Mouse (Mus musculus) heart, embryonic 11.5 days (tissue): ENCODE data around the gene Mreg. TPM values are rescaled to one million over a fixed set of nuclear protein-coding genes. Genes with fewer than 3 reads are reported as not detected.

Experiments used
- ATAC-seq: fragments of 200-750 bp; cut with Nextera tagmentation; replicated peaks from 2 replicates; pipeline ENCODE4 v1.8.0; 2017; ENCODE audit warnings: moderate library complexity; ENCODE audit not compliant: insufficient number of reproducible peaks, low FRiP score, low TSS enrichment
- H3K27ac ChIP-seq: fragments of 300-500 bp; sonication (generic); 2 replicates; pipeline ENCODE4 v1.5.1; 2014; ENCODE audit warnings: mild to moderate bottlenecking, low read depth, low read length
- H3K27me3 ChIP-seq: fragments of 300-500 bp; sonication (generic); 2 replicates; pipeline ENCODE4 v1.6.1; 2014; ENCODE audit warnings: mild to moderate bottlenecking, low read length, mixed read lengths; ENCODE audit not compliant: control insufficient read depth, insufficient read depth
- H3K36me3 ChIP-seq: fragments of 300-500 bp; sonication (generic); 2 replicates; pipeline ENCODE4 v1.6.1; 2014; ENCODE audit warnings: mild to moderate bottlenecking, low read length, moderate library complexity, mixed read lengths; ENCODE audit not compliant: control insufficient read depth, insufficient read depth
- H3K4me1 ChIP-seq: fragments of 300-500 bp; sonication (generic); 2 replicates; pipeline ENCODE4 v1.6.1; 2014; ENCODE audit warnings: low read length; ENCODE audit not compliant: control insufficient read depth, insufficient read depth
- H3K4me2 ChIP-seq: fragments of 300-500 bp; sonication (generic); 2 replicates; pipeline ENCODE4 v1.6.1; 2014; ENCODE audit warnings: mild to moderate bottlenecking, moderate library complexity
- H3K4me3 ChIP-seq: fragments of 300-500 bp; sonication (generic); 2 replicates; pipeline ENCODE4 v1.5.1; 2014; ENCODE audit warnings: low read depth, low read length
- H3K9ac ChIP-seq: fragments of 300-500 bp; sonication (generic); 2 replicates; pipeline ENCODE4 v1.6.1; 2014; ENCODE audit warnings: mild to moderate bottlenecking, low read depth, low read length, moderate library complexity
- H3K9me3 ChIP-seq: fragments of 300-500 bp; sonication (generic); replicated peaks from 2 replicates; pipeline ENCODE4 v1.6.1; 2016; ENCODE audit warnings: low read length; ENCODE audit not compliant: control insufficient read depth
- WGBS: fragments of 180-500 bp; shearing (Covaris S2); extraction: QIAGEN DNeasy Blood & Tissue Kit; methylation state at CpG from one replicate; pipeline ENCODE4 v1.1.7; 2014; ENCODE audit not compliant: insufficient replicate concordance; 5-methylcytosine and 5-hydroxymethylcytosine counted together
- polyA plus RNA-seq: library from polyadenylated mRNA; unstranded; fragments of >200 nt; fragmentation: Nextera tagmentation; extraction: Ambion mirVana; gene quantifications from 2 replicates; pipeline ENCODE4 v1.2.1, GENCODE M21; 2014

The Mreg gene
- polyA plus RNA-seq, 1 experiment from 2014 or later = 4.8 TPM

GRCm38 (mm10) chr1:72219116-72219515 is 7.0 kb upstream of the Mreg start:
- H3K9me3 ChIP-seq = no peaks in the 10 kb centered on the region
- 47% methylated on average over 2 of the region's 2 CpGs for WGBS
- no peak overlapping the region for H3K4me3 ChIP-seq
- H3K9ac ChIP-seq = no peak overlapping the region
- no peak for ATAC-seq
- peaks cover 12% of the 10 kb centered on the region for H3K4me1 ChIP-seq
- H3K27ac ChIP-seq = no peak overlapping the region
- H3K4me2 ChIP-seq = no peak overlapping the region
- no peaks in the 10 kb centered on the region for H3K36me3 ChIP-seq
- H3K27me3 ChIP-seq = peaks cover 10% of the 10 kb centered on the region

GRCm38 (mm10) chr1:72218626-72219025 is 6.5 kb upstream of the Mreg start:
- no peaks in the 10 kb centered on the region for H3K9me3 ChIP-seq
- peaks cover 12% of the 10 kb centered on the region for H3K4me1 ChIP-seq
- H3K4me2 ChIP-seq = no peak overlapping the region
- H3K27ac ChIP-seq = no peak overlapping the region
- WGBS = 48% methylated on average over 2 of the region's 2 CpGs
- H3K36me3 ChIP-seq = no peaks in the 10 kb centered on the region
- no peak for ATAC-seq
- H3K27me3 ChIP-seq = peaks cover 5% of the 10 kb centered on the region
- H3K4me3 ChIP-seq = no peak overlapping the region
- H3K9ac ChIP-seq = no peak overlapping the region

GRCm38 (mm10) chr1:72216761-72217160 is 4.7 kb upstream of the Mreg start:
- no peak overlapping the region for H3K9ac ChIP-seq
- 73% methylated on average over 7 of the region's 7 CpGs for WGBS
- H3K9me3 ChIP-seq = no peaks in the 10 kb centered on the region
- ATAC-seq = no peak
- peaks cover 12% of the 10 kb centered on the region for H3K4me1 ChIP-seq
- no peak overlapping the region for H3K27ac ChIP-seq
- H3K36me3 ChIP-seq = no peaks in the 10 kb centered on the region
- no peak overlapping the region for H3K4me2 ChIP-seq
- H3K27me3 ChIP-seq = 0 out of 2 replicates have a peak, but pooled peaks cover 2% of the 10 kb centered on the region
- H3K4me3 ChIP-seq = no peak overlapping the region

DNA sequence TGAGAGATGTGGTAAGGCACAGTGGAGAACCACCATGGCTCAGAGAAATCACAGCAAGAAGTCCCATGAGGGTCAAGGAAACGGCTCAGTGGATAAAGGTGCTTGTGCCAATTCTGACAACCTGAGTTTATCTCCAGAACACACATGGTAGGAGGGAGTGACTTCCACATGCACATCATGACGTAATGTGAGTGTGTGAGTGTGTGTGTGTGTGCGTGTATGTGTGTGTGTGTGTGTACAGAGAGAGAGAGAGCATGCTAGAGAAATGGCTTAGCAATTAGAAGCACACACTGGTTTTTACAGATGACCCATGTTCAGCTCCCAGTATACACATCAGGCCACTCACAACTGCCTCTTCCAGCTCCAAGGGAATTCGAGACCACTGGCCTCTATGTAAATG is 3.1 kb upstream of the Mreg start:
- Histone ChIP-seq H3K4me1 (peaks cover 12% of the 10 kb centered on the region), H3K9me3 (no peaks in the 10 kb centered on the region), H3K36me3 (no peaks in the 10 kb centered on the region), H3K4me3 (no peak overlapping the region), H3K27ac (peak overlapping the region; percentile 50; the same call in 1 of the 2 replicates), H3K4me2 (no peak overlapping the region), H3K27me3 (no peaks in the 10 kb centered on the region), H3K9ac (no peak overlapping the region)
- 63% methylated on average over 4 of the region's 4 CpGs for WGBS
- ATAC-seq = no peak

GRCm38 (mm10) chr1:72214470-72214961 is 2.4 kb upstream of the Mreg start:
- H3K27ac ChIP-seq = peak overlapping the region; percentile 50; the same call in 1 of the 2 replicates
- no peaks in the 10 kb centered on the region for H3K36me3 ChIP-seq
- H3K9ac ChIP-seq = 0 out of 2 replicates have a peak overlapping the region, but pooled peaks have one; percentile 5
- no peaks in the 10 kb centered on the region for H3K27me3 ChIP-seq
- WGBS = 40% methylated on average over 7 of the region's 7 CpGs
- H3K4me1 ChIP-seq = peaks cover 12% of the 10 kb centered on the region
- ATAC-seq = no peak
- H3K4me3 ChIP-seq = no peak overlapping the region
- H3K9me3 ChIP-seq = no peaks in the 10 kb centered on the region
- H3K4me2 ChIP-seq = no peak overlapping the region; the same call in 1 of the 2 replicates

DNA sequence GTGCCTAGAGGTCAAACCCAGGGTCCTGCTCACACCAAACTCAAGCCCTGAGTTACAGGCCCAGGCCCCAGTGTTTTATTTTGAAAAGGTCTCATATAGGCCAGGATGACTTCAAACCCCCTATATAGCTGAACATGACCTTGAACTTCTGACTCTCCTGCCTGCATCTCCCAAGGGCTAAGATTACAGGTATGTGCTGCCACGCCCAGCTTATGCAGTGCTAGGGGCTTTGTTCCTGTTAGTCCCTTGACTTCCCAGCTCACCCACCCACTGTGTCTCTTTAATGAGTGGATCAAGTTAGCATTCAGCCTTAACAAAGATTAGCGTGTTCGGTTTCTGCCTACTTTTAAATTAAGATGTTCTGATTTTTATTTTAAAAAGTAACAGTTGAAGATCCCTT is 1.8 kb upstream of the Mreg start:
- 83% methylated on average over 3 of the region's 3 CpGs for WGBS
- H3K27ac ChIP-seq = no peak overlapping the region
- ATAC-seq = no peak

GRCm38 (mm10) chr1:72210803-72211679 is 1.1 kb downstream of the Mreg start:
- H3K9ac ChIP-seq = peak overlapping the region; percentile 68; the same call in 1 of the 2 replicates
- no peaks in the 10 kb centered on the region for H3K36me3 ChIP-seq
- H3K27me3 ChIP-seq = no peaks in the 10 kb centered on the region
- H3K4me3 ChIP-seq = peak overlapping the region; percentile 60
- peaks cover 12% of the 10 kb centered on the region for H3K4me1 ChIP-seq
- H3K27ac ChIP-seq = no peak overlapping the region
- ATAC-seq = no peak
- 23% methylated on average over 17 of the region's 17 CpGs for WGBS
- peak overlapping the region; percentile 92 for H3K4me2 ChIP-seq
- no peaks in the 10 kb centered on the region for H3K9me3 ChIP-seq

More for the DNA sequence above, 1.8 kb upstream of the Mreg start:
- Histone ChIP-seq H3K4me2 (no peak overlapping the region), H3K27me3 (no peaks in the 10 kb centered on the region), H3K9ac (no peak overlapping the region), H3K36me3 (no peaks in the 10 kb centered on the region), H3K9me3 (no peaks in the 10 kb centered on the region), H3K4me1 (peaks cover 12% of the 10 kb centered on the region), H3K4me3 (no peak overlapping the region)

GRCm38 (mm10) chr1:72208095-72208494 is 4.0 kb downstream of the Mreg start:
- Histone ChIP-seq H3K27ac (no peak overlapping the region), H3K9me3 (no peaks in the 10 kb centered on the region), H3K4me2 (no peak overlapping the region), H3K27me3 (no peaks in the 10 kb centered on the region), H3K9ac (no peak overlapping the region), H3K36me3 (no peaks in the 10 kb centered on the region), H3K4me3 (no peak overlapping the region), H3K4me1 (no peaks in the 10 kb centered on the region)
- no peak for ATAC-seq
- 78% methylated on average over 5 of the region's 5 CpGs for WGBS
